Mouse (Mus musculus): ENCODE measurements around the gene Tspan15. TPM values are rescaled to one million over a fixed set of nuclear protein-coding genes. Genes with fewer than 3 reads are reported as not detected.

Tspan15 gene
- total and polyA plus RNA-seq, 3 experiments, result 0.23 to 2.2 TPM; not detected in 1

- no peaks in the 10 kb centered on the region for H3K36me3 ChIP-seq (ENCODE audit: control insufficient read depth in 1 of 2, insufficient read depth in 2 of 2, low read length in 2 of 2)
- H3K4me1 ChIP-seq (ENCODE audit: control insufficient read depth in 1 of 2, insufficient read depth in 2 of 2, low read length in 2 of 2), result peaks cover 0 to 3% of the 10 kb centered on the region in 2 experiments; a peak in 2 of 4 replicates
- H3K4me3 ChIP-seq (ENCODE audit: control insufficient read depth in 1 of 2, insufficient read depth in 1 of 2, low read depth in 2 of 2, low read length in 2 of 2), result no peak overlapping the region
- H3K27me3 ChIP-seq (ENCODE audit: control insufficient read depth in 1 of 2, insufficient read depth in 2 of 2, low read length in 2 of 2), result no peaks in the 10 kb centered on the region; a peak in 1 of 4 replicates
- DNase-seq (ENCODE audit: low read depth, low spot score), result no peak
- no peak overlapping the region for H3K9ac ChIP-seq (ENCODE audit: control insufficient read depth, low read depth, low read length, poor library complexity, severe bottlenecking)
- no peak overlapping the region for H3K27ac ChIP-seq (ENCODE audit: control insufficient read depth, low read depth, low read length)
- H3K79me2 ChIP-seq (ENCODE audit: control insufficient read depth, insufficient read depth, low read length, poor library complexity), result no peaks in the 10 kb centered on the region
- no peaks in the 10 kb centered on the region for H3K9me3 ChIP-seq (replicated peaks; ENCODE audit: insufficient read depth, low read length)
- no peak for TF ChIP-seq BHLHE40 (IDR thresholded peaks at IDR 0.05; ENCODE audit: borderline replicate concordance, low read depth, low read length)
- no peak for TF ChIP-seq POLR2AphosphoS2 (IDR thresholded peaks at IDR 0.05; ENCODE audit: low read length)
These were observed 5.1 kb upstream of the Tspan15 start for GRCm38 (mm10) chr10:62236165-62236564.

DNA sequence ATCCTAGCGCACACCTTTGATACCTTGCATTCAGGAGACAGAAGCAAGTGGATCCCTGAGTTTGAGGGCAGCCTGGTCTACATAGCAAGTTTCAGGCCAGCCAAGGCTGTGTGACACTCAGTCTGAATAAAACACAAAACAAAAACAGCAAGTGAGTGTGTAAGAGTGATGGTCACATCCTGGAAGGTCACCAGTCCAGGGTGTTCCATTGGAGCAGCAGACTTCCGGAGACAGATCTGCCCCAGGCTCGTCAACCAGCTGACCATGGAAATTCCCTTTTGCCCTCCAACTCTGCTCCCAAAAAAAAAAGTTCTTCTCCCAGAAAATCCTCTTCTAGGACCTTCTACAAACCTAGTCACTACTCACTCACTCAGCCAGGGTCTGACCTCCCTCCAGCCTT is 760 bp upstream of the Tspan15 start:
- Histone ChIP-seq H3K27me3 (ENCODE audit: control insufficient read depth in 1 of 2, insufficient read depth in 2 of 2, low read length in 2 of 2) (no peaks in the 10 kb centered on the region), H3K9me3 (replicated peaks; ENCODE audit: insufficient read depth, low read length) (no peaks in the 10 kb centered on the region), H3K4me3 (ENCODE audit: control insufficient read depth in 1 of 2, insufficient read depth in 1 of 2, low read depth in 2 of 2, low read length in 2 of 2) (no peak overlapping the region), H3K27ac (ENCODE audit: control insufficient read depth, low read depth, low read length) (no peak overlapping the region), H3K36me3 (ENCODE audit: control insufficient read depth in 1 of 2, insufficient read depth in 2 of 2, low read length in 2 of 2) (no peaks in the 10 kb centered on the region), H3K9ac (ENCODE audit: control insufficient read depth, low read depth, low read length, poor library complexity, severe bottlenecking) (no peak overlapping the region), H3K79me2 (ENCODE audit: control insufficient read depth, insufficient read depth, low read length, poor library complexity) (no peaks in the 10 kb centered on the region), H3K4me1 (ENCODE audit: control insufficient read depth in 1 of 2, insufficient read depth in 2 of 2, low read length in 2 of 2) (peaks cover 0 to 3% of the 10 kb centered on the region in 2 experiments; a peak in 2 of 4 replicates)
- TF ChIP-seq TAL1 (IDR thresholded peaks at IDR 0.05; ENCODE audit: low read length) (no peak), MYC (IDR thresholded peaks at IDR 0.05; ENCODE audit: low read depth, low read length) (no peak), CHD2 (IDR thresholded peaks at IDR 0.05; ENCODE audit: low read length) (no peak), TCF12 (IDR thresholded peaks at IDR 0.05; ENCODE audit: low read depth, low read length) (no peak), CTCF (IDR thresholded peaks at IDR 0.05 in 2 of 3, conservative IDR thresholded peaks at IDR 0.05 in 1 of 3; ENCODE audit: control insufficient read depth in 1 of 3, insufficient read depth in 1 of 3, low read depth in 2 of 3, low read length in 3 of 3, poor library complexity in 1 of 3, severe bottlenecking in 1 of 3) (no peak), MAZ (IDR thresholded peaks at IDR 0.05; ENCODE audit: low read depth, low read length) (no peak), TBP (IDR thresholded peaks at IDR 0.05; ENCODE audit: low read depth, low read length) (no peak), USF2 (IDR thresholded peaks at IDR 0.05; ENCODE audit: borderline replicate concordance in 1 of 2, insufficient read depth in 1 of 2, low read depth in 1 of 2, low read length in 2 of 2) (no peak), RCOR1 (IDR thresholded peaks at IDR 0.05; ENCODE audit: low read depth, low read length) (no peak), MAX (IDR thresholded peaks at IDR 0.05; ENCODE audit: low read length) (no peak), UBTF (IDR thresholded peaks at IDR 0.05; ENCODE audit: borderline replicate concordance, insufficient read depth, low read depth, low read length) (no peak), E2F4 (IDR thresholded peaks at IDR 0.05; ENCODE audit: borderline replicate concordance, low read depth, low read length) (no peak), POLR2A (IDR thresholded peaks at IDR 0.05; ENCODE audit: control insufficient read depth in 1 of 2, insufficient read depth in 1 of 2, low read depth in 1 of 2, low read length in 2 of 2, poor library complexity in 1 of 2) (no peak)
- no peak for DNase-seq (ENCODE audit: low read depth, low spot score)

DNA sequence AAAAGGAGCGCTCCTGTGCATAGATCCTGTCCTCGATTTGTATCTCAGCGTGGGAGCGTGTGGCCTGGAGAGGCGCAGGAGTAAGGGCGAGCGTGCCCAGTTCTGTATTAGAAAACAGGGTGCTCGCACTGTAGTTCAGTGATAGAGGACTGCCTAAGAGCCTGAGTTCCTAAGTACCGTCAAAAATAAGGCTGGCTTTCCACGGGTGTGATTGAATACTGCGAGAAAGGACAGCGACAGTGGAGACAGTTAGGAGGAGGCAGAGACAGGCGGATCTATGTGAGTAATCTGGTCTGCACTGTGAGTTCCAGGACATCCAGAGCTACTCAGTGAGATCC is 313 bp upstream of the Tspan15 start:
- Histone ChIP-seq H3K27ac (ENCODE audit: control insufficient read depth, low read depth, low read length) (no peak overlapping the region), H3K27me3 (ENCODE audit: control insufficient read depth in 1 of 2, insufficient read depth in 2 of 2, low read length in 2 of 2) (no peaks in the 10 kb centered on the region), H3K79me2 (ENCODE audit: control insufficient read depth, insufficient read depth, low read length, poor library complexity) (no peaks in the 10 kb centered on the region), H3K4me3 (ENCODE audit: control insufficient read depth in 1 of 2, insufficient read depth in 1 of 2, low read depth in 2 of 2, low read length in 2 of 2) (peak overlapping the region; percentile 26 to 51; a peak in 2 of 4 replicates), H3K36me3 (ENCODE audit: control insufficient read depth in 1 of 2, insufficient read depth in 2 of 2, low read length in 2 of 2) (no peaks in the 10 kb centered on the region), H3K4me1 (ENCODE audit: control insufficient read depth in 1 of 2, insufficient read depth in 2 of 2, low read length in 2 of 2) (peaks cover 0 to 3% of the 10 kb centered on the region in 2 experiments; a peak in 2 of 4 replicates), H3K9ac (ENCODE audit: control insufficient read depth, low read depth, low read length, poor library complexity, severe bottlenecking) (peak overlapping the region; percentile 29; the same call in 1 of the 2 replicates), H3K9me3 (replicated peaks; ENCODE audit: insufficient read depth, low read length) (no peaks in the 10 kb centered on the region)
- no peak for DNase-seq (ENCODE audit: low read depth, low spot score)
- no peak for TF ChIP-seq ZKSCAN1 (IDR thresholded peaks at IDR 0.05; ENCODE audit: low read depth, low read length)
- no peak for TF ChIP-seq KAT2A (conservative IDR thresholded peaks at IDR 0.05; ENCODE audit: low read depth, low read length)
- no peak for TF ChIP-seq MAFK (IDR thresholded peaks at IDR 0.05; ENCODE audit: borderline replicate concordance, low read depth, low read length)
- TF ChIP-seq BHLHE40 (IDR thresholded peaks at IDR 0.05; ENCODE audit: borderline replicate concordance, low read depth, low read length), result no peak
- no peak for TF ChIP-seq POLR2AphosphoS2 (IDR thresholded peaks at IDR 0.05; ENCODE audit: low read length)
- no peak for TF ChIP-seq ZNF384 (IDR thresholded peaks at IDR 0.05; ENCODE audit: low read depth, low read length)
- TF ChIP-seq MAX (IDR thresholded peaks at IDR 0.05; ENCODE audit: low read length), result 0 out of 2 replicates have a peak, but pooled peaks have one; percentile 35
- TF ChIP-seq POLR2AphosphoS5 (IDR thresholded peaks at IDR 0.05; ENCODE audit: borderline replicate concordance, low read depth, low read length), result no peak

All from MEL (cell line).